Mouse (Mus musculus) left cerebral cortex, postnatal 4 days (tissue): ENCODE measurements around the gene Pcif1. TPM values are rescaled to one million over a fixed set of nuclear protein-coding genes. Genes with fewer than 3 reads are reported as not detected.
A peak's percentile ranks its signal among the peaks of the same experiment; 100 is the strongest.
"Not testable (repeated sequence)": the region's sequence is repeated elsewhere in the genome, so short reads cannot be mapped to it uniquely, and the experiment has no call there.

Source experiments
- DNase-seq: peaks from one replicate; pipeline ENCODE4 v3.0.0-alpha.2; 2022
- intact Hi-C: fragments of 180-260 bp; cut with DNase I; formaldehyde crosslinking; loops from one replicate; pipeline ENCODE4 v1.15.1; 2025
- total RNA-seq, 2 experiments: library from RNA; stranded (reverse); gene quantifications; 2 replicates each; pipeline ENCODE4 v1.2.3; 2021

Gene Pcif1
- 10 to 100 TPM; 53.9 to 61.4 TPM for total RNA-seq

GRCm38 (mm10) chr2:164879228-164879567 is at the start of gene Pcif1:
Gene Pcif1 (plus strand): TSS chr2:164879304.
- intact Hi-C loops = no loop called here
- DNase-seq = peak; percentile 95

- intact Hi-C loops = no loop called here
Measured at GRCm38 (mm10) chr2:164831029-164831428, 48.1 kb upstream of the Pcif1 start.

GRCm38 (mm10) chr2:164832032-164832747 is 46.9 kb upstream of the Pcif1 start:
- intact Hi-C loops = no loop called here
- peak; percentile 62 for DNase-seq

More at GRCm38 (mm10) chr2:164831029-164831428, 48.1 kb upstream of the Pcif1 start:
- DNase-seq = no peak

- peak; percentile 75 for DNase-seq
- intact Hi-C loops = no loop called here
Measured at GRCm38 (mm10) chr2:164832748-164833301, 46.3 kb upstream of the Pcif1 start, which contains the start of gene Ctsa. Gene Ctsa (plus strand): TSS chr2:164832873.

- peak; percentile 92 for DNase-seq
- intact Hi-C loops = no loop called here
Measured at GRCm38 (mm10) chr2:164833314-164833959, 45.7 kb upstream of the Pcif1 start, which contains the start of gene Neurl2. Gene Neurl2 (minus strand): TSS chr2:164833456.

GRCm38 (mm10) chr2:164834531-164834930 is 44.6 kb upstream of the Pcif1 start:
- intact Hi-C loops = no loop called here
- DNase-seq = no peak

GRCm38 (mm10) chr2:164835164-164835563 is 43.9 kb upstream of the Pcif1 start:
- no peak for DNase-seq
- intact Hi-C loops = no loop called here

GRCm38 (mm10) chr2:164845782-164846181 is 33.3 kb upstream of the Pcif1 start:
- intact Hi-C loops = no loop called here

GRCm38 (mm10) chr2:164850061-164850460 is 29.0 kb upstream of the Pcif1 start:
- DNase-seq = no peak

More at GRCm38 (mm10) chr2:164845782-164846181, 33.3 kb upstream of the Pcif1 start:
- DNase-seq = no peak

GRCm38 (mm10) chr2:164855572-164855971 is 23.5 kb upstream of the Pcif1 start:
- intact Hi-C loops, DNase-seq: not testable (repeated sequence)

More at GRCm38 (mm10) chr2:164850061-164850460, 29.0 kb upstream of the Pcif1 start:
- intact Hi-C loops = no loop called here

- intact Hi-C loops = loop anchor here (2.0 kb wide), 1 partner anchor 20 kb away; no protein-coding TSS in a partner anchor
- DNase-seq = no peak
Measured at GRCm38 (mm10) chr2:164856309-164857100, 22.6 kb upstream of the Pcif1 start.

GRCm38 (mm10) chr2:164857101-164857821 is 21.8 kb upstream of the Pcif1 start, which contains the start of gene Pltp:
Gene Pltp (minus strand): TSS chr2:164857711.
- intact Hi-C loops = loop anchor here (2.0 kb wide), 1 partner anchor 20 kb away; no protein-coding TSS in a partner anchor
- peak; percentile 71 for DNase-seq

- intact Hi-C loops = loop anchor here (2.0 kb wide), 1 partner anchor 19 kb away; no protein-coding TSS in a partner anchor
Measured at GRCm38 (mm10) chr2:164857842-164858553, 21.1 kb upstream of the Pcif1 start.

GRCm38 (mm10) chr2:164859155-164859554 is 19.9 kb upstream of the Pcif1 start:
- intact Hi-C loops = no loop called here
- DNase-seq = no peak

More at GRCm38 (mm10) chr2:164857842-164858553, 21.1 kb upstream of the Pcif1 start:
- no peak for DNase-seq

GRCm38 (mm10) chr2:164859640-164860432 is 19.3 kb upstream of the Pcif1 start:
- DNase-seq = no peak
- intact Hi-C loops = no loop called here

- intact Hi-C loops = no loop called here
- no peak for DNase-seq
Measured at GRCm38 (mm10) chr2:164861094-164861493, 18.0 kb upstream of the Pcif1 start.

GRCm38 (mm10) chr2:164862179-164862861 is 16.8 kb upstream of the Pcif1 start:
- peak; percentile 94 for DNase-seq
- intact Hi-C loops = no loop called here

- DNase-seq, intact Hi-C loops: not testable (repeated sequence)
Measured at GRCm38 (mm10) chr2:164863411-164863810, 15.7 kb upstream of the Pcif1 start.
